Mouse (Mus musculus): Measurements from ENCODE around the gene Evx2. TPM values are rescaled to one million over a fixed set of nuclear protein-coding genes. Genes with fewer than 3 reads are reported as not detected.

Evx2 gene
- total and polyA plus RNA-seq, 2 experiments from 2014 or later = not detected

DNA sequence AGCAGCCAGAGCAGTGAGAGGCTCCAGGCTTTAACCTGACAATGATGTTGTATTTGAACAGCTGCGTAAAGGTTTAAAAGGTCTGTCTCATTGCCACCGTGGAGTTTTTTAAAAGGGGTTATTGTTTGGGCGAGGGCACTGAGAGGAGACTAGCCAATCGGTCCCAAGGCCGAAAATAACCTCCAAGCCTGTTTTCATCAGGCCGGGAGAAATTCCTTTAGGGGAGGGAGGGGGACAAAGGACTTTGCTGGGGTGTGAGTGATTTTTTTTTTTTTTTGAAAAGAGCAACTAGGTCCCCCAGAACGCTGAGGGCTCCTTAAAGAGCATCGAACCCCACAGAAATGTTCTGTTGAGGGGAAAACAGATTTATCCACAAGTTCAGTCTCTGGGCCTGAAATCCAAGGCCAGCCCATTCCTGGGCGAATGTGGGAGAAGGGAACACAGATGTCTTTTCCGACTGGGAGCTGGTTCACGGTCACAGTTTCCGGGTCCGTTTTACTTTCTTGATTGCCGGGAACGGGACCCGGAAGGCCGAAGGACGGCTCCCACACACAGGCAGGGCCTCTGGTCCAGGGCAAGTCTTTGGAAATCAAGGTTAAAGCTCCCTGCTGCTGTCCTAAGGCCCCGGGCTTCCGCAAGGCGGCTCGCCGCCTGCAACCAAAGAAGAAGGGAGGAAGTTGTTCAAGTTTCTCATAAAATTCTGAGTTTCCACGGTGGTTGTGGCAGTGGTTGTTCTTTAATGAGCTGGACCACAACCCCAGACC is 30.4 kb upstream of the Evx2 start:
- peaks cover 92% of the 10 kb centered on the region for H3K27me3 ChIP-seq (ENCODE audit: insufficient read depth, low read length)
- 0 out of 2 replicates have a peak, but pooled peaks cover 4% of the 10 kb centered on the region for H3K9me3 ChIP-seq (ENCODE audit: low read length)
- no peak overlapping the region for H3K4me3 ChIP-seq (ENCODE audit: low read depth, low read length)
- no peak for TF ChIP-seq CTCF (IDR thresholded peaks at IDR 0.05; ENCODE audit: low read depth)
- no peak overlapping the region for H3K9ac ChIP-seq
- no peak overlapping the region for H3K4me2 ChIP-seq (ENCODE audit: low read depth)
- no peaks in the 10 kb centered on the region for H3K36me3 ChIP-seq (ENCODE audit: insufficient read depth)
- no peaks in the 10 kb centered on the region for H3K4me1 ChIP-seq (ENCODE audit: insufficient read depth)
- no peak overlapping the region for H3K27ac ChIP-seq (ENCODE audit: low read depth, low read length)
- no peak for DNase-seq
- WGBS = 3% methylated on average over 24 of the region's 24 CpGs
- ATAC-seq = no peak

DNA sequence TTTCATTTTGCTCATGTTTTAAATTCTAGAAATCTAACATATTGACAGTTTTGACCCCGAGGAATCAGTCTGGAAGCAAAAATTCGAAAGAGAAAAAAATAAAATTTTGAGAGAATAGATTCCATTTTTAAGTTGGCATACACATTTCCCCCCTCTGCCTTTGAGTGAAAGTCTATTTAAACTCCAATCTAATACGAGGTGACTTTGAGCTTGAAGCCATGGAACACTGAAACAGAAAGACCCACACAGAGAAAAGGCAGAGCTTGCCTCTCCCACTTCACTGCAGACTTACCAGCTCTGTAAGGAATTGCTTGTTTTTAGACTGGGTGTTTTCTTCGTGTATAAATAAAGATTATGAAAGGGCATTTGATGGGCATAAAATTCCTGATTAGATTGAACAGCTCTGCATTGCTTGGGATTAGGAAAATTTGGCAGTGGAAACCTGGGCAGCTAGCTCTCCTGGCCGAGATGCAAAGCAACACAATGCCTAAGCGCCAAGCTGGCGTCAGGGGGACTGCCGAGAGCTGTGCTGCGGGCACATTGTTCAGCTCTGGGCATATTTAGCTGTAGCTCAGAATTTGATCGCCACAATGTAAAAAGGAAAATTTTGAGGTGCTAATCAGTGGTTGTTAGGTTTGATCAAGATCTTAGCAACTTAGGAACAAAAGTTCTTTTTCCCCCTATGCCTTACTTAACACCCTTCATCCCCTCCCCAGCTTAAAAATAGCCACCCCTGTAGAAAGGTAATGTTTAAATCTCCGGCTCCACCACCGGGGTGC is 29.6 kb upstream of the Evx2 start:
- ATAC-seq (no peak), DNase-seq (no peak)
- Histone ChIP-seq H3K4me3 (ENCODE audit: low read depth, low read length) (no peak overlapping the region), H3K4me2 (ENCODE audit: low read depth) (no peak overlapping the region), H3K27ac (ENCODE audit: low read depth, low read length) (no peak overlapping the region), H3K36me3 (ENCODE audit: insufficient read depth) (no peaks in the 10 kb centered on the region), H3K9me3 (ENCODE audit: low read length) (0 out of 2 replicates have a peak, but pooled peaks cover 4% of the 10 kb centered on the region), H3K4me1 (ENCODE audit: insufficient read depth) (no peaks in the 10 kb centered on the region), H3K27me3 (ENCODE audit: insufficient read depth, low read length) (peaks cover 94% of the 10 kb centered on the region), H3K9ac (no peak overlapping the region)
- TF ChIP-seq CTCF (IDR thresholded peaks at IDR 0.05; ENCODE audit: low read depth) = no peak
- WGBS = 2% methylated on average over 12 of the region's 12 CpGs

DNA sequence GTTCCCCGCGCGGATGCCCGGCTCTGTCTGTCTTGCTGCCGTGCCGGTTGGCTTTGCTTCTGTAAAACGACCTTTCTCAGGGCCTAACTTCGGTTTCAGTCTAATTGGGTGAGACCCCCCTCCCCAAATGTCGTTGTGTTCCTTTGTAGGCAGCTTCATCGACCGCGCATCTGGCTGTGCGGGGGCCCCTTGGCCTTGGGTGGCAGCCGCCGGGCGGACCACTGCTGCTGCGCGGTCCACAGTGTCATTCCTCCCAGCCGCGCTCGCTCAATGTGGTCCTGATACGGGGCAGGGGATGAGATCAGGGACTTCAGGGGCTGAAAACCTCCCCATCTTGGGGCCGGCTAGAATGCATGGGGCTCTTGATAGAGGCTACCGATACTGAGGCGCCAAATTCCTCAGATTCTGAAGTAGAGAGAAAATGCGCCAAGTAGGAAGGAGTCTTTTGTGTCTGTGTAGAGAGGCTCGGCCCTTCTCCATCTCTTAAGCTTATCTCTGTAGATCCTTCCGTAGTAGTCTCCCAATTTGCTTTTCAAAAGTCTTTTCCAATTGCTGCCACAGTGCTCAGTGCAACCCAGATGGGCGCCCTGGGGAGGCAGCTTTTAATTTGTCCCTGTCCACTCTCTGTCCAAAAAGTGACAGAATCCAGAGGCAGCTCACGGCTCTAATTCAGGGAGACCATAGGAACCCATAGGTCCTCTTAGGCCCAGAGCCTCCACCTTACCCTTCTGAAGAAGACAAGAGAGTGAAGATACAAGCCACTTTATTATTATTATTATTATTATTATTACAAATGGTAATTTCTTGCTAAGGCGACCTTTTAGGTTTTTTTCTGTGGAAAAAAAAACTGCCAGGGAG is 28.6 kb upstream of the Evx2 start:
- DNase-seq = no peak
- H3K27me3 ChIP-seq (ENCODE audit: insufficient read depth, low read length) = peaks cover 94% of the 10 kb centered on the region

DNA sequence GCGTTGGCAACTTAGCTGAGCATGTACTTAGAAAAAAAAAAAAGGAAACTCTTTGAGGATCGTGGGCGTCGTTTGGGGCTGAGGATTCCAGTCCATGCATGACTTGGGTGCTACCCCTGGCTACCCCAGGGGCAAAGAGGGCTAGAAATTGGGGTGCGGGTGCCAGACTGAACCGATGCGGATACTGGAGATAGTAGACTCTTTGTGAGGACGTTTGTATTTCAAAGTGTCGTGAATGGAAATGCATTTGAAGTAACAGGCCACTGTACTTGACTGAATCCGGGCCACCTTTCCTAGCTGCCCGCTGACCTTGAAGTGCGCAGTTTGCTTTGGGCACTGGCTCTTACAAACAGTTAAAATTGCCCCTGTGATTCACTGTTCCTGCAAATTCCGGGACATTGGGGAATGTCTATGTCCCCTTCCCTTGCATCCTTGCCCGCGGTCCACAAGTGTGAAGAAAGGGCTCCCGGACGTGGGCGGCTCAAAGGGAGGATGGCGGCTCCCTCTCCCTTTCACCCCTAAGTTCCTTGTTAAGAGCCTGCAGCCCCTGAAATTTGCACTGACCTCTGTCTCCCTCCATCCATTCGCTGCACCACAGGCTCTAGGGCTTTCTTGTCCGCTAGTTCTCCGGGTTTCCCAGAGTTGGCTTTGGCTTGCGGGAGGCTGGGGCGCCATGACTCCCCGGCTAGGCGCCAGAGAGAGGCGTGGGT is 27.8 kb upstream of the Evx2 start:
- Histone ChIP-seq H3K9me3 (ENCODE audit: low read length) (0 out of 2 replicates have a peak, but pooled peaks cover 4% of the 10 kb centered on the region), H3K4me1 (ENCODE audit: insufficient read depth) (no peaks in the 10 kb centered on the region), H3K9ac (no peak overlapping the region), H3K4me2 (ENCODE audit: low read depth) (no peak overlapping the region), H3K4me3 (ENCODE audit: low read depth, low read length) (no peak overlapping the region), H3K36me3 (ENCODE audit: insufficient read depth) (no peaks in the 10 kb centered on the region), H3K27ac (ENCODE audit: low read depth, low read length) (no peak overlapping the region), H3K27me3 (ENCODE audit: insufficient read depth, low read length) (peaks cover 90% of the 10 kb centered on the region)
- no peak for DNase-seq
- TF ChIP-seq CTCF (IDR thresholded peaks at IDR 0.05; ENCODE audit: low read depth) = no peak
- ATAC-seq = no peak
- 2% methylated on average over 27 of the region's 27 CpGs for WGBS

More for the DNA sequence above, 28.6 kb upstream of the Evx2 start:
- WGBS = under 1% methylated on average over 31 of the region's 31 CpGs
- H3K4me1 ChIP-seq (ENCODE audit: insufficient read depth) = no peaks in the 10 kb centered on the region
- no peak for TF ChIP-seq CTCF (IDR thresholded peaks at IDR 0.05; ENCODE audit: low read depth)
- H3K4me2 ChIP-seq (ENCODE audit: low read depth) = no peak overlapping the region
- no peaks in the 10 kb centered on the region for H3K36me3 ChIP-seq (ENCODE audit: insufficient read depth)
- no peak overlapping the region for H3K4me3 ChIP-seq (ENCODE audit: low read depth, low read length)
- no peak overlapping the region for H3K9ac ChIP-seq
- 0 out of 2 replicates have a peak, but pooled peaks cover 4% of the 10 kb centered on the region for H3K9me3 ChIP-seq (ENCODE audit: low read length)
- H3K27ac ChIP-seq (ENCODE audit: low read depth, low read length) = no peak overlapping the region
- no peak for ATAC-seq

DNA sequence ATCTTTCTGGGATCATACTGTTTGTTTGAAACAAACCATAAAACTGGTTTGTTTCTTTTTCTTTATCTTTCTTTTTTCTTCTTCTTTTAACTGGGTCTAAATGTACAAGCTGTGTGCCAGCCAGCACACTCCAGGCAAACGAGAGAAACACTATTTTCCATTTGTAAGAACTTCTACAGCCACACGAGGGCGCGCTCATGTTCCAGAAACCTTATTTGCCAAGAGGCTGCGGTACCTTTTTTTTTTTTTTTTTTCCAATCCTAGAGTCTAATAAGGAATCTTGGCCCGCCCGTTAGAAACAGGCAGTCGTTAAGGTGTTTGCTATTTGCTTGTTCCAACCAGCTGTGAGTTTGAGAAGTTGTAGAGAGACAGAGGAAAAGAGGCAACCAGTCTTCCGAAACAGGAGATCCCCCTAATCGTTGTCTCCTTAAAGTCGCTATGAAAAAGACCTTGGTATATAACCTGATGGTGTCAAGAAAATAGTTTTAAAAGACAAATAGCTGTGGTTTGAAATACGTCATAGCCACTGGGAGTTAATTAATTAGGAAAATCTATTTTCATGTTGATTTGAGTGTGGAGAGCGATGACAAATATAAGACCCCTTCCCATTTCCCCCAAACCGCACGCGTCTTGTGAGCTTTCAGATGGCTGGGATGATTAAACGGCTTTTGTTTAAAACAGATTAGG is 27.1 kb upstream of the Evx2 start:
- Histone ChIP-seq H3K27me3 (ENCODE audit: insufficient read depth, low read length) (peaks cover 90% of the 10 kb centered on the region), H3K9ac (no peak overlapping the region), H3K4me2 (ENCODE audit: low read depth) (no peak overlapping the region), H3K9me3 (ENCODE audit: low read length) (0 out of 2 replicates have a peak, but pooled peaks cover 2% of the 10 kb centered on the region), H3K4me3 (ENCODE audit: low read depth, low read length) (no peak overlapping the region), H3K36me3 (ENCODE audit: insufficient read depth) (no peaks in the 10 kb centered on the region), H3K27ac (ENCODE audit: low read depth, low read length) (no peak overlapping the region), H3K4me1 (ENCODE audit: insufficient read depth) (no peaks in the 10 kb centered on the region)
- WGBS = 5% methylated on average over 17 of the region's 17 CpGs
- DNase-seq (peak; percentile 80), ATAC-seq (no peak)
- peak; percentile 64 for TF ChIP-seq CTCF (IDR thresholded peaks at IDR 0.05; ENCODE audit: low read depth)

Data from forebrain, postnatal 0 days (tissue).